Mouse (Mus musculus) mouse trophoblast stem cell (cell line): Measurements from ENCODE around the gene Slc35f6.

Experiments used
- in situ Hi-C, 2 experiments: fragments of 300-500 bp; cut with MseI, MboI; formaldehyde crosslinking; loops; 2 replicates in 1 of 2; 3 replicates in 1 of 2; pipeline ENCODE4 v1.15.1; 2025

Gene Slc35f6

GRCm38 (mm10) chr5:30621211-30621790, 26.4 kb upstream of the Slc35f6 start:
- in situ Hi-C loops = no loop called here

GRCm38 (mm10) chr5:30621844-30622176, 25.9 kb upstream of the Slc35f6 start:
- in situ Hi-C loops = no loop called here

- in situ Hi-C loops = no loop called here
These were observed 25.4 kb upstream of the Slc35f6 start for GRCm38 (mm10) chr5:30622177-30622840.

GRCm38 (mm10) chr5:30622841-30623185, 24.9 kb upstream of the Slc35f6 start:
- in situ Hi-C loops = no loop called here

- in situ Hi-C loops = no loop called here
These were observed 24.4 kb upstream of the Slc35f6 start for GRCm38 (mm10) chr5:30623380-30623779.

GRCm38 (mm10) chr5:30624311-30624710, 23.4 kb upstream of the Slc35f6 start:
- in situ Hi-C loops = no loop called here

- in situ Hi-C loops = no loop called here
These were observed 22.8 kb upstream of the Slc35f6 start for GRCm38 (mm10) chr5:30624908-30625307.

GRCm38 (mm10) chr5:30625379-30625778, 22.4 kb upstream of the Slc35f6 start:
- in situ Hi-C loops = no loop called here

- in situ Hi-C loops = no loop called here
These were observed 21.2 kb upstream of the Slc35f6 start for GRCm38 (mm10) chr5:30626331-30627105.

- in situ Hi-C loops = no loop called here
These were observed 19.2 kb upstream of the Slc35f6 start for GRCm38 (mm10) chr5:30628511-30628910.

GRCm38 (mm10) chr5:30630401-30630800, 17.3 kb upstream of the Slc35f6 start:
- in situ Hi-C loops = no loop called here

- in situ Hi-C loops = no loop called here
These were observed 15.6 kb upstream of the Slc35f6 start for GRCm38 (mm10) chr5:30632134-30632533.

- in situ Hi-C loops = loop anchor here (5.0 kb wide), 1 partner anchor 120 kb away; no protein-coding TSS in a partner anchor
These were observed 10.7 kb upstream of the Slc35f6 start for GRCm38 (mm10) chr5:30636994-30637393.

GRCm38 (mm10) chr5:30638041-30638440, 9.7 kb upstream of the Slc35f6 start:
- in situ Hi-C loops = loop anchor here (5.0 kb wide), 1 partner anchor 121 kb away; no protein-coding TSS in a partner anchor

GRCm38 (mm10) chr5:30643477-30644179, 4.1 kb upstream of the Slc35f6 start:
- in situ Hi-C loops = no loop called here

GRCm38 (mm10) chr5:30646036-30646435, 1.7 kb upstream of the Slc35f6 start:
- in situ Hi-C loops = no loop called here

GRCm38 (mm10) chr5:30647396-30647795, 337 bp upstream of the Slc35f6 start:
- in situ Hi-C loops = no loop called here

GRCm38 (mm10) chr5:30649558-30649957, 1.8 kb downstream of the Slc35f6 start:
- in situ Hi-C loops = no loop called here

GRCm38 (mm10) chr5:30650756-30651155, 3.0 kb downstream of the Slc35f6 start:
- in situ Hi-C loops = no loop called here

GRCm38 (mm10) chr5:30651554-30651953, 3.8 kb downstream of the Slc35f6 start:
- in situ Hi-C loops = no loop called here

GRCm38 (mm10) chr5:30653246-30653645, 5.5 kb downstream of the Slc35f6 start:
- in situ Hi-C loops = no loop called here

GRCm38 (mm10) chr5:30655042-30655441, 7.3 kb downstream of the Slc35f6 start:
- in situ Hi-C loops = no loop called here
